Mouse (Mus musculus) kidney, postnatal 4 days (tissue): ENCODE results near the gene Ube2f.

Experiments
- DNase-seq, 2 experiments: peaks; one replicate each; pipeline ENCODE4 v3.0.0; 2021; ENCODE audit warnings: mixed read lengths in 2 of 2

Gene Ube2f

DNA sequence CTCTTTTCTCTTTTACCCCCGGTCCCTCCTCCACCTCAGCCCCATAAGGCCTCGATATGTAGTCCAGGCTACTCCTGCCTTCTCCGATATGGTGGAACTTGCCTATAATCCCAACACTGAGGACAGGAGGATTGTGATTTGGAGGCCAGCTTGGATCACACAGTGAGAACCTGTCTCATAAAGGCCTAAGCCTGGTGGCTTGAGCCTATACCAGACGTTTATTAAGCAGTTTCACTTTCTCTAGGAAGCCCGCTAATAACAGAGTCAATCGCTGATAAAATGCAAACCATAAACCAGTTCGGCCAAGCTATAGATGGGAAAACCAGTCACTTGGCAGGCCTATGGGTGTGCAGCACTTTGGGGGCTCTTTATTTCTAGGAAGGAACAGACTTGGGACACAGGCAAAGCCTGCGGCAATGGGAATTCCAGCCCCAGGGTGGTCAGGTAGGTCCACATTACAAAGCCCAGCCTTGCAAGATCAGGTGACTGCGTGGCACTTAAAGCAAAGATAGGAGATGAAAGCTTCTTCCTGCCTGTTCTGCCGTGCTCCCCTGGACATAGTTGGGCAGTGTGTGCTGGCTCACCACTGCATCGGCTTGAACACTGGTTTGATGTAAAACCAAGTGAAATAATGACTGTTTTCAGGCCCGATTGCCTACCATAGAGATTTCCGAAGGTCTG lies 49.1 kb downstream of the Ube2f start:
- DNase-seq: no peak

- no peak for DNase-seq
Measured at GRCm38 (mm10) chr1:91299707-91300426, 49.8 kb downstream of the Ube2f start.

DNA sequence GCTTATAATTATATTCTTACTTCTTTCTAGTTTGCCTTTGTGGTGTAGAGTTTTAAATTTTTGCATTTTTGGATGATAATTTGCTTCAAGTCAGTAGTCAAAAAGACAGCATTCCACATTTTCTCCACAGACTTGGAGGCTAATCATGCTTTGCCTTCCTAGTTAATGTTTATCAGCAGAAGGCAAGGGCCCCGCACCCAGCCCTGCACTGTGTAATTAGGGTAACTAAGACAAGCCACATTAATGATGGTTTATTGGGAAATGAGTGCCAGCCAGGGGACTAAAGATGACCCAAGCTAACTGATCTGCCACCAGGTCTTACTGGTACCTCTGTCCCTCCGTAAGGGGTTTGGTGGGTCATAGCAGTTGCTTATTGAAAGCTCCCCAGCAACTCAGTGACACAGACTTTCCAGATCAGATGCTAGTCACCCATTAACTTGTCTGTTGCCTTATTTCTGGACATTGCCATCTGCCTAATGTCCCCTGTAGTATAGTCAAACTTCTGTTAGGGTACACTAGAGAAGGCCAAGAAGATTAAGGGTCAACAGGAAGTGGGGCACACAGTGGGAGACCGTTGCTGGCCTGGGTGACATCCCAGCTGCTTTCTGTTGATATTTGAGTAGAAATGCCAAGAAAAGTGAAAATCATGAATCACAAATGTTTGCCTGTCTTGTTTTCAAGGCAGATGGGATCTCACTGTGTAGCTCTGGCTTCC lies 51.3 kb downstream of the Ube2f start:
- DNase-seq: peak; percentile 54 to 73

DNA sequence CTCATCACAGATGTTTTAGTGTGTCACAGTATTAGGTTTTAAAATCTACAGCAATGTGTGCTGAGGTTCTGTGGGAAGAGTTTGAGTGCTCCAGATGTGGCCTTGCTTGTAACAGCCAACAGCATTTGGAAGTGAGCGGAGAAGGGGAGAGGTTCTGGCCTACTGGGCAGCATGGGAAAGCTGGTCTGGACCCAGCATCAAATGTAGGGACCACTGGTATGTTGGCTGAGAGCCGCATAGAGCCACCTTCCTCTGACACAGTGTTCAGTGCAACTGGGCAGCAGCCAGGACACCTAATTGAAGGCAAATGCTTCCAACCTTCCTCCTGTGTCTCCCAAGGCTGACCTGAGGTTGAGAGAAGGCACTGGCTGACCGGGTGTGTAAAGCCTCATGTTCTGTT lies 51.9 kb downstream of the Ube2f start:
- peak in 1 of 2 experiments; percentile 29 for DNase-seq

DNA sequence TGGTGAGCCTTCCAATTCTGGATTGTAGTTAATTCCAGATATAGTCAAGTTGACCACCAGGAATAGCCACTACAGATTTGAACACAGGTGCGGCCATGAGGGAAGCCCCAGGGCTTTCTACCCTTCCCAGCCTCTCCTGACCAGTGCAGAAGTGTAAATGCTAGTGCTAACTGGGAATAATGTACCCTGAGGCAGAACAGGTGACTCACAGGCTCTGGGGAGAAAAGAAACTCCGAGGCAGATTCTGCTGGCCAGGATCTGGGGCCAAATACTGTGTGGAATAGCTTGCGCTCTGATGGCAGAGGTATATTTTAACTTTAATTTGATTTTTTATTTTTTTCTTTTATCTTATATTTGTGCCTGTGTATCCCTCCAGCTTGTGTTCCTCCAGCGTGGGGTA lies 54.5 kb downstream of the Ube2f start:
- DNase-seq: no peak

DNA sequence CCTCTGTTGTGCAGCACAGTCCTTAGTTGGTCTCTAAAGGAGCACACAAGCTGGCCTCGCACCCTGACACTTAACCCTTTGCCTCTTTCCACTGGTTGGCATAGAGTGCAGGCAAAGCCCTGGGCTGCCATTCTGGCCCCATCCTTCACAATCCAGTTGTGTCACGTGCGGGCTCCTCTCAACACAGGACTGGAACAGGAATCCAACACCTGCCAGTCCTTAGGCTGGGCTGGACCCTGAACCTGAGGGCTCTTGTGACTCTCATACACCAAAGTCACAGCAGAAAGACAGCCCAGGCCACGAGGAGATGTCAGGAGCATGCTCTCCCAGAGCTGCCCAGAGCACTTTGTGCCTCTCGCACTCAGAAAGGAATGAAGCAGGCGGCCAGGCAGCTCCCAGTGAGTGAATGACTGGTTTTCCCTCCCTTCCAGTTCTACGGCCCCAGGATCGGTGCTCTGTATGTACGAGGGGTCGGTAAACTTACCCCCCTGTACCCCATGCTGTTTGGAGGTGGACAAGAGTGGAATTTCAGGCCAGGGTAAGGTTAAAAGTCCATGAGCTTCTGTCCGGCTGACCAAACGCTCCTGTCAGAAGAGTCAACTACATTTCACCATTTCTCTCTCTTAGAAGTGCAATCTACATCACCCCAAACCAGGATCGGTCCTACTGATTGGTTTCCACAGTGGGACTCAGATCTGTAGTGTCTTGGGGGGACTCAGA lies 59.4 kb downstream of the Ube2f start:
- no peak for DNase-seq

DNA sequence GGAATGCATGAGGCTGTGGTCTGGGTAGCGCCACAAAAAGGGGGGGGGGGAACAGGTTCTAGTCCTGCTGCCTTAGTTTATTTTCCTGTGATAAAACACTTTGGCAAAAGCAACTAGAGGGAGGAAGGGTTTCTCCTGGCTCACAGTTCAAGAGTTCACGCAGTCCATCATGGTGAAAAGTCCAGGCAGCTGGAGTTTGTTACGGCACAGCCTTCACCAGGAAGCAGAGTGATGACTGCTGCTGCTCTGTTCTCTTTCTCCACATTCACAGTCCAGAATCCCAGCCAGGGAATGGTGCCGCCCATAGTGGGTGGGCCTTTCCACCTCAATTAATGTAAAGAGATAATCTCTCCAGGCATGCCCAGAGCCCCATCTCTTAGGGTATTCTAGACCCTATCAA lies 62.2 kb downstream of the Ube2f start:
- DNase-seq: no peak

GRCm38 (mm10) chr1:91313251-91313650 lies 63.1 kb downstream of the Ube2f start:
- DNase-seq: peak in 1 of 2 experiments; percentile 46

DNA sequence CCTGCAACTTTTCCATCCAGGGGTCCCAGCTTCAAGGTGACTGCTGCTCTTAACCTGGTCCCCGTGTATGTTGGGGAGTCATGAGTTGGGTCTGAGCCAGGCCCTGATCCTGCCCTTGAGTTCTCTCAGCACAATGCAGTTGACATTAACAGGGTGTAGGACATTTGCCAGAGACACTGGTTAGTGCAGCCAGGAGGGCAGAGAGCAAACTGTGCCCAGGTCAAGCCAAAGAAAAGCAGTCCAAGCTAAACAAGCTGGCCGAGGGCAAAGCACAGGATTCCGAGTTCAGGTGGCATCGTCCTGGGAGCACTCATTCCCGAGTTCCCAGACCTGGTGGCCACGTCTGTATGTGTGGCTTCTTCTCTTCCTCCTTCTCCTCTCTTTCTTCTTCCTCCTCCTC lies 67.6 kb downstream of the Ube2f start:
- no peak for DNase-seq

DNA sequence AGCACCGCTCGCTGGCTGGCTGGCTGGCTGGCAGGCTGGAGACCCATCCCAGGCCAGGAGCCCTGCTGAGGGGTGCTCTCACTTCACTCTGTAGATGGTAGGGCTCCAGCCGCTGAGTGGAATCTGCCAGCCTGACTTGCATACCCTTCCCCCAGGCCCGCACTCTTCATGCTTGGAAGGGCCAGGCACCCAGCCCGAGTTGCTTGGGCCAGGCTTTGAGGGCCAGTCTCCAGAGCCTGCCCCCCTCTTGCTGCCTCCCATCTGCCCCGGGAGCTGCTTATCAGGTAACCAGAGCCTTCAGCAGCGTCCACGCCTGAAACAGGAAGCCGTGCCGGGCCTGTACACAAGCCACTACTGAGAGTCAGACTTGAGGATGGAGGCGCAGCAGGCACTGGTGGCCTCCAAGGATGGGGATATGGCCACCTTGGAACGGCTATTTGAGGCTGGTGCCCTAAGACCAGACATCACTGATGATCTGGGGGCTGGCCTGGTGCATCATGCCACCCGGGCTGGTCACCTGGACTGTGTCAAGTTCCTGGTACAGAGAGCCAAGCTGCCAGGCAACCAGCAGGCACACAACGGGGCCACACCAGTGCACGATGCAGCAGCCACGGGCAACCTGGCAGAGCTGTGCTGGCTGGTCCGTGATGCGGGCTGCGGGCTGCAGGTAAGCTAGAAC lies 71.8 kb downstream of the Ube2f start, which contains the start of gene Espnl:
TSS of gene Espnl (plus strand) at position 316 of the 679 bp plus-strand sequence.
- DNase-seq: peak; percentile 37 to 58

DNA sequence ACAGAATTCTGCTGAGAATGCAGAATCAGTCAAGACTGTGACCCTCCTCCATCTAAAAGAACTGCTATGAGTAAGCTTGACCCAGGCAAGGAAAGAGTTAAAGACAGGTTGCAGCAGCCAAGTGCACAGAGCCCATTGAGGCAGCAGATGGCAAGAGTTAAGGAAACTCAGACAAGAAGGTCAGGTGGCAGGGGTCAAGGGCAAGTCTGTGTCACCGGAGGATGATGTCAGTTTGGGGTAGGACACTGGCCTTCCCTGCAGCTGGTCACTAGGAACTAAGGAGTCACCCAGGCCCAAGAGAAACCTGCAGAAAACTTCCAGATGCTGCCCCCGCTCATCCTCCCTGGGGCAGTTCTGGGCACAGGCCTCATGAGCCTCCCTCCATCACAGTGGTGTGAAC lies 74.5 kb downstream of the Ube2f start:
- no peak for DNase-seq

DNA sequence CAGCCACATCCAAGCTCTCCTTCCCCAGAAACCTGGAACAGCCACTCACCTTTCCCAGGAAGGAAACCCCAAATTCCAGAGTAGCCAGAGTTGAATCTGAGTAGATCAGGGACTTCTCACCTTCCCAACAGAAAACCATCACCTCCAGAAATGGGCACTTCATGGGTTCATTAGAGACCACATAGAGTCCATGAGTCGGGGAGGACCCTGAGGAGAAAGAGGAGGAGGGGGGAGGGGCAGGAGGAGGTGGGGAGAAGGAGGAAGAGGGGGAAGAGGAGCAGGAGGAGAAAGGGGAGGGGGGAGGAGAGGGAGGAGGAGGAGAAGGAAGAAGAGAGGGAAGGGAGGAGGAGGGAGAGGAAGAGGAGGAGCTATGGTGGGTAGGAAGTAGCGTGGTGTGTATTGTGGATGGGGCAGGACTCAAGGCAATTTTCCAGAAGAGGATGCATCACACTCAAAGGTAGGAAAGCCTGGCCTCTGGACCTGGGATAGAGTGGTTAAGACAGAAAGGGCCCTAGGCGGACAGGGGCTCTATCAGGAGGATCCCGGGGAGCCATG lies 75.5 kb downstream of the Ube2f start:
- DNase-seq: no peak

- DNase-seq: no peak
Measured at GRCm38 (mm10) chr1:91332102-91332501, 82.0 kb downstream of the Ube2f start.

DNA sequence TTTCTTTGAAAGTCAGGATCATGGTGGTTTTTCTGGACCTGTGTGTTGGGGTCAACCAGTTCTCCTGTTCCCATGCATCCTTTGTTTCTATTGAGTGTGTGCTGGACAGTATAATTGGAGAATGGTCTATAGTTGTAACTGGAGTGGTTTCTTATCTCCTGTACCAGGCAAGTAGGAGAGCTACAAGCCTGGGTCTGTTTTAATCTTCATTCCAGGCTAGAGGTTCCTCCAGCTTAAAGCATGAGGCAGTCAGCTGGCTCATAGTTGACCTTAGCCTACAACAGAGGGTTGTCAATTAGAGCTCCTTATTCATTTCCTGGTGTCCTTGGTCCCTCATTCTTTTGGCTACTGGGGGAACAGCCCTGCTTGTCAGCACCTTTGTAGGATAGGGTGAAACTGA lies 83.5 kb downstream of the Ube2f start:
- DNase-seq: no peak

DNA sequence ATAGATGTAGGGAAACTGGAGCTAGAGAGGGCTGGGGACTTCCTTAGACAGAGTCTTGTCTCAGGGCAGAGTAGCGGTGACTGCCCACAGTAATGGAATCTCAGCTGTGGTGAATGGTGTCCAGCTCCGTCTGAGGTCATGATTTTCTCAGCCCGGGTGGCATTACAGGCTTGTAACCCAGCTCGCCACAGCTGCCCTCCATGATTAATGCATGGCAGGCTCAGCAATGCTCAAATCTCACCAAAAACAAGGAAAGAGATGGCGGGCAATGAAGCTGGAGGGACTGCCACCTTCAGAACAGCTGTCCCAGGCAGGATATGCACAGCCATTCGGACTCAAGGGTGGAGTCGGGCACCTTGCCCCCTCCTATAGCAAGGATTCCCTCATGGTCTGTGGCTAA lies 87.3 kb downstream of the Ube2f start:
- DNase-seq: no peak
